Mouse (Mus musculus) telencephalon, adult 2 months (tissue): ENCODE measurements around the gene Espl1.

Experiments
- DNase-seq: peaks from one replicate; pipeline ENCODE4 v3.0.0-alpha.2; 2011; ENCODE audit warnings: low read depth, low spot score

Gene Espl1

GRCm38 (mm10) chr15:102295633-102296367 lies at the start of gene Espl1:
Gene Espl1, plus strand, starts transcription at chr15:102296266.
- DNase-seq = peak; percentile 77

GRCm38 (mm10) chr15:102246866-102247251 lies 49.2 kb upstream of the Espl1 start:
- peak; percentile 86 for DNase-seq

GRCm38 (mm10) chr15:102247252-102248130 lies 48.6 kb upstream of the Espl1 start:
- no peak for DNase-seq

GRCm38 (mm10) chr15:102248131-102248811 lies 47.8 kb upstream of the Espl1 start:
- no peak for DNase-seq

GRCm38 (mm10) chr15:102248812-102249191 lies 47.3 kb upstream of the Espl1 start:
- DNase-seq = no peak

GRCm38 (mm10) chr15:102249251-102249691 lies 46.8 kb upstream of the Espl1 start:
- DNase-seq = no peak

GRCm38 (mm10) chr15:102249967-102250366 lies 46.1 kb upstream of the Espl1 start:
- no peak for DNase-seq

- no peak for DNase-seq
These were observed 45.5 kb upstream of the Espl1 start for GRCm38 (mm10) chr15:102250521-102250920.

GRCm38 (mm10) chr15:102255547-102256255 lies 40.4 kb upstream of the Espl1 start:
- no peak for DNase-seq

- DNase-seq = no peak
These were observed 39.5 kb upstream of the Espl1 start for GRCm38 (mm10) chr15:102256431-102257201.

GRCm38 (mm10) chr15:102257202-102258075 lies 38.6 kb upstream of the Espl1 start, which contains the start of gene Rarg:
Gene Rarg, minus strand, starts transcription at chr15:102257517.
- no peak for DNase-seq

GRCm38 (mm10) chr15:102258076-102258470 lies 38.0 kb upstream of the Espl1 start:
- DNase-seq = no peak

- DNase-seq = no peak
These were observed 37.3 kb upstream of the Espl1 start for GRCm38 (mm10) chr15:102258581-102259253.

- no peak for DNase-seq
These were observed 33.5 kb upstream of the Espl1 start for GRCm38 (mm10) chr15:102262582-102262981.

- no peak for DNase-seq
These were observed 33.0 kb upstream of the Espl1 start for GRCm38 (mm10) chr15:102263037-102263436.

- DNase-seq = no peak
These were observed 30.5 kb upstream of the Espl1 start for GRCm38 (mm10) chr15:102265548-102265947.

- DNase-seq = no peak
These were observed 25.6 kb upstream of the Espl1 start, which contains the start of gene Gm9918 for GRCm38 (mm10) chr15:102270274-102270960. Gene Gm9918, plus strand, starts transcription at chr15:102270563.

GRCm38 (mm10) chr15:102271441-102271840 lies 24.6 kb upstream of the Espl1 start:
- no peak for DNase-seq
